Mouse (Mus musculus) left cerebral cortex, adult 11 months (tissue): ENCODE results near the gene Dnajb14.
"Not testable (repeated sequence)": the region's sequence is repeated elsewhere in the genome, so short reads cannot be mapped to it uniquely, and the experiment has no call there.

Source experiments
- DNase-seq: peaks from one replicate; pipeline ENCODE4 v3.0.0; 2022; ENCODE audit warnings: low spot score

Dnajb14 gene

DNA sequence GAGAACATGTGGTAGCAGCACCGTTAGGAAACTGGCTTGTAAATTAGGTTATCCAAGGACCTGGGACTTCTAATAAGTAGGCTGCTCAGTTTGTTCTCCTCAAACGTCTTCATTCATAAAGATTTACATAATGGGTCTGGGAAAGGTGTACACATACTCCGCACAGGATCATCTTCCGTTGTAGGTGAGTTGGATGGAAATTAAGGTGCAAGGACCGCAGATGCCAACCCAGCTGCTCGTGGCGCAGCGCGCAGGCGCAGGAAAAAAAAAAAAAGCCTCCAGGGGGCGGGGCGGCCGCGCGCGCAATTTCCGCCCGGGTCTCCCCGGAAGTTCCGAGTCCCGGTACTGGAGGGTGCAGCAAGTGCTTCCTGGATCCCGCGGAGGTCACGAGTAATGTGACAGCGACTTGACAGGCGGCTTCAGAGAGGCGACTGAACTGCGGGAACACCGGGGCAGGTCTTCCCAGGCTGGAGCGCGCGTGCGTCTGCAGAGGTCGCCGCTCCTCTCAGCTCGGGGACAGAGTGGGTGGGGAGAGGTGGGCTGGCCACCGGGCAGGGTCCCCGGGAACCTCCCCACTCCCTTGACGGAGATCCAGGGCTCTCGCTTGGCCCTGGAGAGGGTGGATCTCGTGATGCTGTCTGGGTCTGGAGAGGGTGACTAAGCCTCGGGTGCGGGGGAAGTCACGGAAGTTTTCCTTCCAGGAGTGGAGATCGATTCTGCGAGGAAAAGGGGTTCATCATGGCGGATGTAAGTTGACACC lies 50.9 kb downstream of the Dnajb14 start, which contains the start of gene Lamtor3:
Gene Lamtor3 (plus strand): TSS at position 335 of the 760 bp plus-strand sequence.
- DNase-seq = peak; percentile 70

DNA sequence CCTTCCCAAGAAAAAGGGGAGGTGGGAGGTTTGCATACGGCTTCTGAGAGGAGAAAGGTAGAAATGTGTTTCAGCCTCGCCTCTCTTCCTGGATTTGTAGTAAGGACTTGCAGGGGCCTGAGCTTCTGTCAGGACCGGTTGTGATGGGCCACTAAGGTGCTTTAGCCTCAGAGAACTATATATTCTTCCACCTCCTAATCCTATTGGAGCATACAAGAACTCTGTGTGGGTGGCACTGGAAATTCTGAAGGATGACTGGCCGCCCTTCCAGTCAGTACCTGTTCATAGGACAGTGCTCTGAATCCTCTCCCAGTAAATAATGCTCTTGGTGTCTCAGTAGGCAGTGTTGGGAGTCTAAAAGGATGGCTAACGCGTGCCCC lies 51.4 kb downstream of the Dnajb14 start:
- peak; percentile 31 for DNase-seq

DNA sequence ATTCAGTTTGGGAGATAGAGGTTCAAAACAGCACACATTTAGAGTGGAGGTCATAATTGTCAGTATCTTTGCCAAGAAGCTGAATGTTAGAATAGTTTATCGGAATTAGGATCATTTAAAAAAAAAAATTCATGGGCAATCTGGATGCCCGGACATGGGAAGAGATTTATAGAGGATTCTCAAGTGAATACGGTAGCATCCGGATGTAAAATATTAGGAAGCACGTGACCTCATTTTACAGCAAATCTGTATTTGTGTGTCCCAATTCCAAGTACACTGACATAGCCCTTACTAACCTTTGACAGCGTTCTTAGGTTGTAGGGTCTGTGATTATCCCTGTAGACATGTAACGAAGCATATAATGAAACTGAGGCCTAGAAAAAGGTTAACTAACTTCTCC lies 51.9 kb downstream of the Dnajb14 start:
- no peak for DNase-seq

DNA sequence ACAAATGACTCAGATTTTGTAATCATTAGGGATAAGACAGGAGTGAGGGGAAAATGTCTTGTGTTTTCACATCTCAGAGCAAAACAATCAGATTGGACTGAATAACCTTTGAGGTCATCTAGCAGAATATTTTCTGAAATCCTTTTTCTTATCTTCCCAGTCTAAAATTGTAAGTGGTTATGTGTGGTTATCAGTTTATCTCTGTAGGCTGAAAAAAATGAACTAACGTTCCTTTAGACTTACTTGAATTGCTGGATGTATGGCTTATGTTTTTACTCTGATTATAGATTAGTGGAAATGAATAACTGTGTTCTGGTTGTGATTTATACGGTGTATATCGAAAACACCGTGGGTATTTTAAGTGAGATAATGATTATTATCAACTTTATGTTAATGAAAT lies 53.1 kb downstream of the Dnajb14 start:
- DNase-seq = no peak

DNA sequence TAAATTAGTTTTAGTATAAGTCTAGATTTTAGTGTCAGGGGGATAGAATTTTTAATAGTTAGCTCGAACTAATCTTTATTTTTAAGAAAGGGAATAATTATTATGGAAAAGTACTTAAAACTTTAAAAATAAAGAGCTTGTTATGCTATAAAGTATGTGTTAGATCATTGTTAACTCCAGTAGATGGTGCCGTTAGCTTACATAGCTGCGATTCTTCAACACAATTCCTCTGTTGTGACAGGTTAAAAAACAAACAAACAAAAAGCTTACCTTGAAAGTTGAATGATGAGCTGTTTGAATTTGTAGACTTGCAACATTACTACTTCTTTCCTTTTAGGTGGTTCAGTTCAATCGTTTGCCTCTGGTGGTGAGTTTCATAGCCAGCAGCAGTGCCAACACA lies 59.5 kb downstream of the Dnajb14 start:
- DNase-seq = no peak

DNA sequence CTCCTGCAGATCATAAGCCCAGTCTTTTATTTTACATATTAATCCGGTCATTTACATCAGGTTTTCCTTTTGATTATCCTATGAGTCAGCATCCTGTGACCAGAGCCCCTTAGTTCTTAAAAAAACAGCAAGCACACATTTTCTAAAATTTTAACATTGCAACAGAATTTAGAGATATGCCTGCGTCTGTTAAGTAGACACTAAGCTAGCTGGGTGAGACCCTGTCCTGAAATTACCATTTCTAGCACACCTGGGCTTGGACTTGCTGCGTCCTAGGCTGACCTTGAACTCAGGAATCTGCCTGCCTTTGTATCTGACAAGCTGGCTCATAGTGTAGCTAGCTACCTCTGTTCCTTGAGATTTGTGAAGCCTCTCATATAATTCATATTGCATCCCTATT lies 62.5 kb downstream of the Dnajb14 start:
- no peak for DNase-seq

DNA sequence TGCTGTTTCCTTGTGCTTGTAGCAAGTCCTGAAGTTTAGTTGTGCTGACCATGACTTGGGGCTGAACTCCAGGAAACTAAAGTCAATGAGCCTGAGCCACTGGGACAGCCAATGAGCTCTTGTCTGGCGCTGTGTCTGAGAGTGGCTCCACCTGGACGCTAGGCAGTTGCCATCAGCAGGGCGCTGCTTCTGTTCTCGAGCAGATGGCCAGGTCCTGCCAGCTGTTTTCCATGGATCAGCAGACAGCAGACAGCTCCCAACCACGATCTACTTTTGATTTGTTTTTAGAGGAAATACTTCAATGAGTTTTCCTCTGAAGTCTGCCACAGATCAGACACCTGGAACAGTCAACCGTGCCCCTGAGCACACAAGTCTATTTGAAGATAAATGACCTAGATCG lies 65.3 kb downstream of the Dnajb14 start:
- DNase-seq = no peak

DNA sequence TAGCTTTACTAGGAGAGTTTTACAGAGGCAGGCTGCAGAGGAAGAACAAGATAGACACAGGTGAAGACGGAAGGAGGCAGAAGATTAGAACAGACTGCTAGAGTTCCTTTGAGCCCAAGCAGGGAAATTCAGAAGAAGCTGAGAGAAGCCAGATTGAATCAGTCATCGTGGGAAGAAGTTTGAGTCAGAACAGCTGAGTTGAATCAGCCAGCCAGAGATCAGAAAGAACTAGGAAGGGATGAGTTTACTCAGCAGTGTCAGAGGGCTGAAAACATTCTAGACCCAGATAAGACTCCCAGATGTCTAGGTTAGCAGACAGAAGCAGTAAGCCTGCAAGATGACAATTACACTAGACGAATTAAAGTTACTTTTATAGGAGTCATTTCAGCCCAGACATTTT lies 66.5 kb downstream of the Dnajb14 start:
- DNase-seq = no peak

DNA sequence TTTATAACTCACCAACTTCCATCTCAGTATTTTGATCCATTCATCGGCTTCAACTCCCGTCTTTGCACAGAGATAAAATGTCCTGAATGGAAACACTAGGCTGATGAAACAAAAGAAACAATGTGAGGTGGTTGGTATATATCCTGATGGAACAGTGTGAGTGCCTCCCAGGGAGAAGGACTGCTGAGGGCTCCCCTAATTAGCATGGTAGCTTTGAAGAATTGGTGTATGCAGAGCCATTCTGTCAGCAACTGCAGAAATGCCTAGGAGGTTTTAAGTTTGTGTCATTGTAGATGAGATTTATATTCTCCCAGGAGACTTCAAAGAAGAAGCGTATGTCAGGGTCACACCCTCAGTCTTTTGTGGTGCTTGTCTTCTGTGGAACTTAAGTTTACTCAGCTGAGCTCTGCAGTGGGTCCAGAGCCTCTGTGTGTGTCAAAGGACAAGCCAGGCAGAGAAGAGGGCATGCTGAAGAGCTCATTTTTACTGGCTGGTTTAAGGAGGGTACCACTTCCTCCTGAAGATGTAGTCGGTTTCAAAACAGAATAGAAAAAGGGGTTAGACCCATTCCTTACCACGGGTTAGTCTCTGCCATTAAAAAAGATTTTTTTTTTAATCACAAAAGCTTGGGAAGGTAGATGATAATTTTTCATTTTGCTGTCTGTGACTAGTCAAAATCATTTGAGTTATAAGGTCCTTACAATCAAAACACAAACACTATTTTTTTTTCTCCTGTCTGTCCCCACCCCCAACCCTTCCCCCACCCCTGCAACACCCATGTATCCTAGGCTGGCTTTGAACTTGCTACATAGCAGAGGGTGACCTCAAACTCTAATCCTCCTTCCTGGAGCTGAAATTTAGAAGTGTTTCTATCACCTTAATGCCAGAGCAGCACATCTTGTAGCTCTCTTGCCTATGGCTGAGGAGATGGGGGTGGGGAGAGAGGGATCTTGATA lies 68.4 kb downstream of the Dnajb14 start:
- no peak for DNase-seq

DNA sequence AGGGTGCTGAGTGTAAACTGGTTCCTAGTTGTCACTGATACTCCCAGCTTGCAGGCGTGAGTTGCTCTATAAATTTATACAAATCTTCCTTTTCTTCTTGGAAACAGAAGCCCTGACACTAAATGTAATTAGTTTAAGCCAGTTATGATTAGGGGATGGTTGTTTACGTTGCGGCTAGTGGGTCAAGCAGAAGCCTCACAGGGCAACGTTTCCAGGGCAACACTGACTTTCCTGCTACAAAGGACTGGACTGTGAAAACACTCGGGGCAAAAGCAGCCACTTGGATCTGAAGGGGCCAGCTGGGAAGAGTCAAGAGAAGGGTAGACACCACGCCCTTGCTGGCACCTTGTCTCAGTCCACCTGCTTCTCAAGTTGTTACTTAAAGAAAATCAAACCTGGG lies 69.1 kb downstream of the Dnajb14 start:
- DNase-seq = no peak

DNA sequence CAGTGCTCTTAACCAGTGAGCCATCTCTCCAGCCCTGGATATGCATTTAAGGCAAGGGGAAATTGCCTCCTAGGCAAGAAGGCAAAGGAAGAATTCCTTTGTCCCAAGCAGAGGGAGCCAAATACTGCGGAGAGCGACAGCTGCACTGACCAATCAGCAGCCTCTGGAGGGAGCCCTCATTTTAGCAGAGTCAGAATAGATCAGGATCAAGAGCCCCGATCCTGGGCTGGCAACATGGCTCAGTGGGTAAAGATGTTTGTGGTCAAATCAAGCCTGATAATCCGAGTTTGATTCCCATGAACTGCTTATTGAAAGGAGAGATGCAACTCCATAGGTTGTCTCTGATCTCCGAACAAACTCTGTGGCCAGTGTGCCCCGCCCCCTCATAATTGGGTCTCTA lies 71.1 kb downstream of the Dnajb14 start:
- DNase-seq = no peak

DNA sequence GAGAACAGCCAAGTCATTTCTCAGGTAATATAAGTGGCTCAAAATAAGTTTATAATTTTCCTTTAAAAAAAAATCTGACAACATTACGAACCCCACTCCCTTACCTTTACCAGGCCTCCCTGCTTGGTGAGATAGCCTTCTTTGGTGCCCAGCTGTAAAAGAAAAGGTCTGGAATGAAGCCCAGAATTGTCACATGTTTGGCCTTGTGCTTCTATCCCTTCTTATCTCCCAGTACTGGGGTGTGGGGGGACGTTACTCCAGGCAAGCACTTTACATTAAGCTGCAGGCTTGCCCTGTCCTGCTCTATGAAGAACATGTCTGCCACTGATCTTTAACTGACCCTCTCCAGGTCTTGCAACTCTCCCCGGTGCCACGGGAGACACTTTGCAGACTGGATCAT lies 73.3 kb downstream of the Dnajb14 start:
- DNase-seq = no peak

DNA sequence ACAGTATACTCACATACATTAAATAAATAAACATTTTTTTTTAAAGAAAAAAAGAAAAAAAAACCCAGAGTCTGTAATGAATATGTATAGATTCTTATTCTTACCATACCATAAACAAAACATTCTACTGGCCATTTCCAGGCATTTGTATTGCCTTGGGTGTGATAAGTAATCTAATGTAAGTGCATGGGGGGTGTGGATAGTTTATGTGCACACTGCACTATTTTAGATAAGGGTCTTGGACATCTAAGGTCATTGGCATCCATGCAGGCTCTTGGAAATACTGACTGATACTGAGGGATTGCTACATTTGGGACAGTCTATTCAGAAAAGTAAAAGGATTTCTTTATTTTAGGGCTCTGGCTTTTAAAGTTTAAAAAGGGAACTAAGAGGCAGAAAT lies 74.1 kb downstream of the Dnajb14 start:
- DNase-seq = no peak

DNA sequence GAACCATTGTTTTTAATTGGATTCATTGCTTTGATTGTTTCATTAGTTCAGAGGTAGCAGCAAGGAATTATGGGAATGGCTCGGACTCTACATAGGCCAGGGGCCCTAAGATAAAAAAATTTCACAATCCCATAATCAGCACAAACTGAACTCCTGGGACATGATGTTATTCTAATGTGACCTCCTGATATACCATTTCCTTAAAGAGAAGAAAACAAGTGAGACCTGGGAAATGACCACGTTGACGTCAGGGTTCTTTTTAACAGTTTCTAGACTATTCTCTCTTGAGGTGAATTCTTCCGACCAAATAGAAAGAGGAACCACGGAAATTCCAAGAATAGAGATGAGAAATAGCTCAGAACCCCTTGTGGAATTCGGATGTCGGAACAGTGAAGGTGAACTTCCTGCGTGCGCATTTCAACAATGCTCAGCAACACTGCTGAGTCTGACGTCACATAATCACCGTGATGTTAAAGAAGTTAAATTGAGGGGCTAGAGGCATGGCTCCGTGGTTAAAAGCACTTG lies 74.7 kb downstream of the Dnajb14 start:
- no peak for DNase-seq

DNA sequence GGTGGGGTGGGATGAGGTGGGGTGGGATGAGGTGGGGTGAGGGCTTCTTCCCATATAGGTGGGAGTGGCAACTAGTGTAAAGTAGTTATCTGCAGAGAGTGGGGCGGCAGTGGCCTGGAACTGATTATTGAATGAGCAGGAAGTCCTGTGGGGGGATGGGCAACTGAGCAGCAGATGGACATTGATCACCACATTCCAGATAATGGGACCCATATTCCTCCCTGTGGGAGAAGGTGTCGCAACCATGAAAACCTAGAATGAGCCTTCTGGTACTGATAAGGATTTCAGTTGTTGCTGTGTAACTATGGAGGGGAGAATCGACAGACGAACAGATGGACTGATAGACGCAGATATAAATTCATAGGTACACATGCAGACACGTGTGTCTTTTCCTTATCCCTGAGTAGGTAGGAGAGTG lies 76.3 kb downstream of the Dnajb14 start:
- DNase-seq = no peak

DNA sequence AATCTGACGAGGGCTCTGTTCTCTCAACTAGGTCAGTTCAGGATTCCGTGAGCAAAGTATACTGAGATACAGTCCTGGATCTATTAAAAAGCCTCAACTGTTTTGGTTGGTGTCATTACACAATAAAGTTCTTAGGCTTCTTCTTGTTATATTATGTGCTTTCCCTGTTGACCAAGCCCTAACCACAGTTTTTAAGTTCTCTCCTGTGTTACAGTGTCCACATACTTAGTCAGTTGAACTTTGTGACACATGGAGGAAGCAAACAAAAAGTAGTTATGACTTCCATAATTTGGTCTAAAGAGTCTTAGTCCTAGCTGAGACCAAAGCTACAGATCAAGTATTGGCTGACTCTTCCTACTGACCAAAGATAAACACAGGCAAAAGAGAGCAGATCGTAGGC lies 79.4 kb downstream of the Dnajb14 start:
- no peak for DNase-seq

DNA sequence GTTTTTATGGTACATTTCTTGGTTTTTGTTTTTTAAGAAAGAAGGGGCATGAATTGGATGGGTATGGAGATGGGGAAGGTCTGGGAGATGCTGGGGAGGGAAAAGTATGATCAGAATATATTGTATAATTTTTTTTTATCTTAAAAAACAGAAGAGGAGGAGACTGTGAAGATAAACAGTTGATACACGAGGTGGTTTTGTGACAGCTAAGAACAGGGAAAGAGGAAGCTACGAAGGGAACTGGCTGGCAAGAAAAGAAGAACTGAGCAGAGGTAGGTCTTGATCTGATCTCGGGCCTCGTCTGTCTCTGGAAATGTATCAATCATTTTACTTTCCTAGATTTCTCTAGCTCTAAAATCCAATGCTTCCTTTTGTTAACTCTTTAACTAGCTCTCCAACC lies 80.0 kb downstream of the Dnajb14 start:
- no peak for DNase-seq

DNA sequence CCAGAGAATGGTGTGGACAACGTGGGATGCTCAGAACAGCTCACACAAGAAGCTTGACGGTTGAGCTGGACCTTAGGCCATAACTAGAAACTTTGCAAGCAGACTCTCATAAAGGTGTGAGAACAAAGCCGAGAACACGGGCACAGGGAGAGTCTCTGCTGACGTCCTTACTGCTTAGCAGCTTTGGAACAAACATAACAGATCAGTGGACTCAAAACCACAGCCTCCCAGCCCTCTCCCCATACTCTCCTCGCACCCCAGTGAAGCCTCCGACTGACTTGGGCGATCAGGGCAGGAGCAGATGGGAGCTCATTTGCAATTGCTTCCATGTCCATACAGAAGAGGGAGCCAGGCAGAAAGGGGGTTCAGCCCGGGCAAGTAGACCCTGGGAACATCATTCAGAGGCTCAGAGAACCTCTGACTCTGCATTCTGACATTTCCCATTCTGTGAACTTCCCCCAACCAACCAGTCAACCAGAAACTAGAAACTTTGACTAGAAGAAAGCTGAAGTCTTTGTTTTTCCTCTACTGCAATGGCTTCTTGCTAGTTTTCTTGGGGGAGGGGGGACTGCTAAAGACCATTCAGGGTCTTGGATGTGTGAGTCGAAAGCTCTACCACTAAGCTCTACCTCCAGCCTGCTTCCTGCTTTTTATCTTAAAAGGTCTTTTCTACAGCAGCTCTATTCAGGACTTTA lies 82.9 kb downstream of the Dnajb14 start:
- no peak for DNase-seq

DNA sequence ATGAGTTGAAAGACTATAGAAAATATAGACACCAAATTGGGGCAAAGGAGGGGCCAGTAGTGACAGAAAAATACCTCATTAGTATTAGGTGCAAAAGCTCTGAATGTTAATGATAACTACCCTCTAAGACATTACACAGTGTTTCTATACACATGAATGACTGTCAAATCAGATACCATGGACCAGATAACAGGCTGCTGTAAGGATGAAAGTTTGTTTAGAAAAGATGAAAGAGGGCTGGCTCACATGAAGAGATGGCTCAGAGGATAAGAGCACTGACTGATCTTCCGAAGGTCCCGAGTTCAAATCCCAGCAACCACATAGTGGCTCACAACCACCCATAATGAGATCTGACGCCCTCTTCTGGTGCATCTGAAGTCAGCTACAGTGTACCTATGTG lies 83.8 kb downstream of the Dnajb14 start:
- DNase-seq = not testable (repeated sequence)

DNA sequence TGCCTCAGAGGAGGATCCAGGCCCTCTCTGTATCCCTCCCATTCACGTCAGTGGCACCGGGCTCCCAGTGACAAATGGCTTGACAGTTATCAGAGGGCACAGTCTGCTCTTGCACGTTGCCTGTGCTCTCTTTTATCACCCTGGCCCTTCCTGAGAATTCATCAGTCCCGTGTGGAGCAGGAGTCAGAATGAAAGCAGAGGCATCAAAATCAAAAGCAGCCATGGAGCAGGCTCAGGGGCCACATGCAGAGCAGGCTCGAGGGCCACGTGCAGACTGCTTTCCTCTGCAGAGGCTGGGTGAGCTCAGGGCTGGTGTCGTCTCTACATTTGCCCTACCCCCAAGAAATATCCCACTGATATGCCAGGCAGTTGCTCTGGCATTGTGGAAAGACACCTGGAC lies 84.3 kb downstream of the Dnajb14 start:
- DNase-seq = no peak

DNA sequence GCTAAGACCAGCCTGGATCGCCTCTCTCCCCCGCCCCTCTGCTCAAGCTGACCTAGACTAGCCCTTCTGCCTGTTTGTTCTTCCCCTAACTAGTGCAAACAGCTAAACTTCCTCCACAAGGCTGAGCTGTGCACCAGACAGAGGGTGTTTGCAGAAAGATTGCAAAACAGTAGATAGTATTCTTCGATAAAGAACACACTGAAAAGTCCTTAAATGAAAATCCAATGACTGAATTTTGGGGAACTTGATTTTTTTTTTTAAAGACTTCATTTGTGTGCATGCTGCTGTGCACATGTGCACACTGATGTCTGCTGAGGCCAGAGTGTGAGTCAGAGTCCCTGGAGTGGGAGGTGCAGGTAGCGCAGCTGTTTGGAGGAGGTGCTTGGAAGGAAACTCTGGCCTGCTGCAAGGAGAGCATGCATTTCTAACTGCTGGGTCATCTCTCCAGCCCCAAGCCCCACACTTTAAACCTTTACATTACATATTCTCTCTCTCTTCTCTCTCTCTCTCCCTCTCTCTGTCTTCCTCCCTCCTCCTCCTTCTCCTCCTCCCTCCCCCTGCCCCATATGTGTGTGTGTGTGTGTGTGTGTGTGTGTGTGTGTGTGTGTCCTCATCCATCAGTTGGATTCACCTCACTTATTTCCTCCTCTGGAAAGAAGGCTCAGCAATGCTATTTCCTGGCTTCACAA lies 84.9 kb downstream of the Dnajb14 start:
- DNase-seq = peak; percentile 34
